Mouse (Mus musculus) adrenal gland, postnatal 36 days (tissue): ENCODE measurements at regions not wholly inside any gene's neighbourhood (a gene's known extent, or its start where the extent isn't known, plus 50 kb on each side); places are given as distances from the start of the nearest gene placed in this dataset.

Experiments
- DNase-seq, 2 experiments: peaks; one replicate each; pipeline ENCODE4 v3.0.0; 2021; ENCODE audit warnings: mixed read lengths in 1 of 2

DNA sequence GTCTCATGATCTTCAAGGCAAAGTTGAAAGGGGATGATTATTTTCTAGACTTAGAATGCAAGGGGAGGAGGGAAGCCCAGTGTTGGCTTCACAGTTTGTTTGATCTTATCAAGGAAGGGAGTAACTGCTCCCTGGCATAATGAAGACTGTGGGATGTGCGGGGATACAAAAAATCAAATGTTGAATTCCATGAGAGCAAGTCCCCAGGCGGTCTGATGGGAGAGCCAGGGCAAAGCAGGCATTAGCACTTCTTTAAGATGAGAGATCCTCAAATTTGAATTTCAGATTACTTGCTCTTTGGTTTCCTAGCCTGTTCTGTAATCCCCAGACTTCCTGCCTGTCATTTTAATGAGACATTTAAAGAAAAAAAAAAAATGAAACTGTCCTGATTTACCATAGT lies 525.6 kb upstream of the Man1a start:
- no peak for DNase-seq

DNA sequence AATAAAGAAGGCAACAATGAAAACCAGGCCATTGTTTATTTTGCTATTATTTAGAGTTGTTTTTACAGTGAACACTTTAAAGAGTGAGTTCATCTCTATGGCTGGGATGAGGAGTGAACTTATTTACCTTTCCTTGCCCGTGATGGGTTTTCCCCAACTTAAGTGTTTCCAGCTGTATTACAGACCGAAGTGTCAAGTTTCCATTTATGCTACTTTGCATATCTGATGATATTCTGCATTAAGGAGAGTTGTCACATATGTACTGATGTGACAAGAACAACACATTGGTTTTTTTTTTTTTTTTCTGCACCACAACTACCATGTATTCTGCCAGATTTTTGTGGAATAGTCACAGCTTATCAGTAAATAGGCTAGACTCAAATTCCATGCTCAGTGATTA lies 518.7 kb upstream of the Man1a start:
- no peak for DNase-seq

DNA sequence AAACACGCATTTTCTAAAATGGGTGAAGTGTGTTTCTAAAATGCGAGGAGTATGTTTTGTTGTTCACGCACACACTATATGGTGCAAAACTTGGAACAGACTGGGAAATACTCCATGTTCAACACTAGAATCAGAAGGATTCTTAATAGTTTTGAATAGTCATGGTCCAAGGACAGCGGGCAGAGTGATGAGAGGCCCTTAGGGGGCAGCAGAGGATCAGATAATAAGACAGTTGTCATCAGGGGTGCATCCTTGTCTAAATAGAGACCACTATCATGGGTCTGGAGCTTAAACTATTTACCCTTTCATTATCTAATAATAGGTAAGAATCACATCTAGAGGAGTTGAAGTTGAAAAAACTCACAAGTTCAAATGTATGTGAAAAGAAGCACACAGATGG lies 482.2 kb upstream of the Man1a start:
- peak; percentile 22 to 31 for DNase-seq

DNA sequence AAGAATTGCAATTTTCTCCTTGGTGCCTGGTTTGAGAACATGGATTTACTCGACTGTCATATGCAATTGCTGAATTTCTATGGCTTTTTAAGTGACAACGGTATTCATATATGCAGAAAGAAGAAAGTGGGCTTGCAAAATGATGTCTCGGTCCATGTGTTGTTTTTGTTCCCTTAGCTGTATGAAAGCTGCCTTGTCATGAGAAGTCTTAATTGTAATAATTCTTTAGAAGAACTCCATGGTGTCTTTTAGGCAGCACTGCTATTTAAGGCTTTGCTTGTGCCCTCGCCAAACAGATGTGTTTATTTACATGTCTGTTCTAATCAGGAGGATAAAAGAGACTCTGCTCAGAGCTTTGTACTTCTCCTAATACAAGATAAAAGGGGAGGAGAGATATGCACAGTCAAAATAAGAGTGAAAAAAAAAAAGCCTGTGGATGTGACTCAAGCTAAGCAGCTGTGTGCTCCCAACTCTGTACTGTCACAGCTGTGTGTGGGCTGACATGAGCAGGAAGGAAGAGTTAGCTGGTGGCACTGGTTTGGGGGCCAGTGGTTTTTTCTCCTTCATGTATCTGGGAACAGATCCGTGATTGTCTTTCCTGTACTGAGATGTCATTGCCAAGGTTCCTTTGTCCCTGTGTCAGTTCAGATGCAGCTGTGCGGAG lies 475.5 kb upstream of the Man1a start:
- no peak for DNase-seq

DNA sequence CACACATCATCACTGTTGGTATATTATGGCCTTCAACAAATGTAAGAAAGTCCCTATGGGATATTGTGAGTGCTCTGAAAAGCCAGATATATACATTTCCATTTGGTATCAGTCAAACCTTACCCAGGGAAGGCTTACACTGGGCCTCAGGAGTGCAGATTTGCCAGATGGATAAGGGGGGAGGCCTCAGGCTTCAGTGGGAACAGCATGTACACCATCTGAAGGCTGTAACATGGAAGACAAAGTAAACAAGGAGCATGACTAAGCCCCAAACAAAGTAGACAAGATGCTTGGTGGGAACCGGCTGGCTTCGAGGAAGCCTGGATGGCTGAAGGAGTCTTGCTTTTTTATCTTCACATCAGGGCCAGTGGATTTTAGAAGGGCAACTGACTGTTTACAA lies 474.3 kb upstream of the Man1a start:
- no peak for DNase-seq

DNA sequence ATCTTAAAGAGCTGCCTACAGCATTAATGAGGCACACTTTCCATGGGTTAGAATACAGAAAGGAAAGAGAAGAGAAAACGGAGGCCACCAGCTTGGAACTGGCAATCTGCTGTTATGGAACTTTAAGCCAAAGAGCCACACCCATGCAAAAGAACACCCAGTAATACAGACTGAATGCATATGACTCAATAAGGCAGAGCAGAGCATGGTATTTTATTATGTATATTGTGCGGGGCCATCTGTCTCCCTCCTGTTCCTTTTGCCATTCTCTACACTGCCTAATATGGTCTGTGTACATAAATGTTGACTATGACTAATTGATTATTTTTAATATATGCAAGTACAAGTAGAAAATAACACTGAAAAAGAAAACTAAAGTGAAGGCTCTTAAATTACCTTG lies 472.6 kb upstream of the Man1a start:
- no peak for DNase-seq

- no peak for DNase-seq
Measured at GRCm38 (mm10) chr10:54548526-54548925, 472.1 kb upstream of the Man1a start.

- no peak for DNase-seq
Measured at GRCm38 (mm10) chr10:54532581-54532980, 456.2 kb upstream of the Man1a start.

DNA sequence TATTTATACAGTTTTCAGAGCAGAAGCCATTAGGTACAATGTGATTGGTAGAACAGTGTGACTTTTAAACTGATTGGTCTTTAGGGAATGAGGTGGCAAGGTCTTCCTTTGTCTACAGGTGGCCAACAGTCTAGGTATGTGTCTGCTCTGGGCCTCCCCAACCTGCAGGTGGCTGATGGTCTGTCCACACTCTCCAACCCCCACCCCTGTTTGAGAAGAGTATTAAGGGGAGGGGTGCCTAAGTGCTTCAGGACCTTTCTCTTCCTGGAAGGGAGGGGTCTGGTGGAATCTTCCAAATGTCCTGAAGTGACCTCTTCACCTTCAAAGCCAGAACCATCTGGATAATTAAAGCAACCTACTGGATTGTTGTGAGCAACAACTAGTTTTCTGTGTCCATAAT lies 434.4 kb upstream of the Man1a start:
- no peak for DNase-seq

- DNase-seq, result no peak
Measured at GRCm38 (mm10) chr10:54509766-54510165, 433.4 kb upstream of the Man1a start.
